Mouse (Mus musculus) embryonic facial prominence, embryonic 15.5 days (tissue): ENCODE data around the gene Cmip. TPM values are rescaled to one million over a fixed set of nuclear protein-coding genes. Genes with fewer than 3 reads are reported as not detected.
A peak's percentile ranks its signal among the peaks of the same experiment; 100 is the strongest.

Experiments used
- ATAC-seq: fragments of 200-750 bp; cut with Nextera tagmentation; 2 replicates; pipeline ENCODE4 v1.8.0; 2017; ENCODE audit warnings: low read depth, moderate TSS enrichment; ENCODE audit not compliant: insufficient number of reproducible peaks, low FRiP score, low TSS enrichment
- H3K27ac ChIP-seq: fragments of 300-500 bp; sonication (generic); replicated peaks from 2 replicates; pipeline ENCODE4 v1.5.1; 2015; ENCODE audit warnings: mild to moderate bottlenecking, inconsistent platforms
- H3K27me3 ChIP-seq: fragments of 300-500 bp; sonication (generic); 2 replicates; pipeline ENCODE4 v1.6.1; 2015; ENCODE audit warnings: inconsistent platforms
- H3K36me3 ChIP-seq: fragments of 300-500 bp; sonication (generic); 2 replicates; pipeline ENCODE4 v1.6.1; 2015; ENCODE audit warnings: mild to moderate bottlenecking, inconsistent platforms
- H3K4me1 ChIP-seq: fragments of 300-500 bp; sonication (generic); 2 replicates; pipeline ENCODE4 v1.6.1; 2015; ENCODE audit warnings: inconsistent platforms
- H3K4me2 ChIP-seq: fragments of 300-500 bp; sonication (generic); replicated peaks from 2 replicates; pipeline ENCODE4 v1.6.1; 2015; ENCODE audit warnings: mild to moderate bottlenecking, inconsistent platforms
- H3K4me3 ChIP-seq: fragments of 300-500 bp; sonication (generic); replicated peaks from 2 replicates; pipeline ENCODE4 v1.5.1; 2015; ENCODE audit warnings: mild to moderate bottlenecking, inconsistent platforms
- H3K9ac ChIP-seq: fragments of 300-500 bp; sonication (generic); 2 replicates; pipeline ENCODE4 v1.6.1; 2015; ENCODE audit warnings: inconsistent platforms
- H3K9me3 ChIP-seq: fragments of 300-500 bp; sonication (generic); replicated peaks from 2 replicates; pipeline ENCODE4 v1.6.1; 2016; ENCODE audit warnings: inconsistent platforms
- WGBS: fragments of 180-500 bp; shearing (Covaris S2); methylation state at CpG from one replicate; pipeline ENCODE4 v1.1.7; 2015; 5-methylcytosine and 5-hydroxymethylcytosine counted together
- polyA plus RNA-seq: library from polyadenylated mRNA; unstranded; fragments of >200 nt; fragmentation: Nextera tagmentation; extraction: Ambion mirVana; gene quantifications from 2 replicates; pipeline ENCODE4 v1.2.1, GENCODE M21; 2015

The Cmip gene
- polyA plus RNA-seq, 1 experiment from 2014 or later: 25.9 TPM

- H3K36me3 ChIP-seq: peaks cover 19% of the 10 kb centered on the region
- WGBS: 60% methylated on average over 10 of the region's 10 CpGs
- no peaks in the 10 kb centered on the region for H3K9me3 ChIP-seq
- H3K27me3 ChIP-seq: no peaks in the 10 kb centered on the region
- no peak overlapping the region for H3K9ac ChIP-seq
- peak overlapping the region; percentile 34; the same call in 1 of the 2 replicates for H3K27ac ChIP-seq
- no peak overlapping the region for H3K4me3 ChIP-seq
- no peak overlapping the region for H3K4me2 ChIP-seq
- no peak; the same call in 1 of the 2 replicates for ATAC-seq
- peaks cover 7% of the 10 kb centered on the region; the same call in 1 of the 2 replicates for H3K4me1 ChIP-seq
Observed at GRCm38 (mm10) chr8:117387642-117388041, 130.8 kb downstream of the Cmip start.

GRCm38 (mm10) chr8:117388370-117388769 lies 131.5 kb downstream of the Cmip start:
- H3K27ac ChIP-seq: no peak overlapping the region
- 70% methylated on average over 8 of the region's 8 CpGs for WGBS
- no peak for ATAC-seq

GRCm38 (mm10) chr8:117393853-117394252 lies 137.0 kb downstream of the Cmip start:
- 70% methylated on average over 6 of the region's 6 CpGs for WGBS
- no peak overlapping the region for H3K4me3 ChIP-seq
- H3K27me3 ChIP-seq: no peaks in the 10 kb centered on the region
- no peak overlapping the region for H3K9ac ChIP-seq
- no peaks in the 10 kb centered on the region for H3K9me3 ChIP-seq
- H3K4me2 ChIP-seq: no peak overlapping the region
- H3K36me3 ChIP-seq: peaks cover 16% of the 10 kb centered on the region; the same call in 1 of the 2 replicates
- H3K4me1 ChIP-seq: peaks cover 5% of the 10 kb centered on the region; the same call in 1 of the 2 replicates
- no peak for ATAC-seq
- no peak overlapping the region for H3K27ac ChIP-seq

More at GRCm38 (mm10) chr8:117388370-117388769, 131.5 kb downstream of the Cmip start:
- Histone ChIP-seq H3K27me3 (no peaks in the 10 kb centered on the region), H3K4me1 (peaks cover 7% of the 10 kb centered on the region; the same call in 1 of the 2 replicates), H3K36me3 (peaks cover 17% of the 10 kb centered on the region), H3K9ac (no peak overlapping the region), H3K4me3 (no peak overlapping the region), H3K9me3 (no peaks in the 10 kb centered on the region), H3K4me2 (no peak overlapping the region)

GRCm38 (mm10) chr8:117395055-117395454 lies 138.2 kb downstream of the Cmip start:
- no peak overlapping the region for H3K9ac ChIP-seq
- no peak overlapping the region for H3K4me2 ChIP-seq
- H3K27ac ChIP-seq: 0 out of 2 replicates have a peak overlapping the region, but pooled peaks have one; percentile 25
- H3K27me3 ChIP-seq: no peaks in the 10 kb centered on the region
- H3K4me1 ChIP-seq: peaks cover 5% of the 10 kb centered on the region; the same call in 1 of the 2 replicates
- 68% methylated on average over 7 of the region's 7 CpGs for WGBS
- H3K9me3 ChIP-seq: no peaks in the 10 kb centered on the region
- H3K36me3 ChIP-seq: peaks cover 16% of the 10 kb centered on the region; the same call in 1 of the 2 replicates
- ATAC-seq: no peak
- no peak overlapping the region for H3K4me3 ChIP-seq

GRCm38 (mm10) chr8:117396884-117397283 lies 140.0 kb downstream of the Cmip start:
- peaks cover 12% of the 10 kb centered on the region; the same call in 1 of the 2 replicates for H3K4me1 ChIP-seq
- no peaks in the 10 kb centered on the region for H3K27me3 ChIP-seq
- no peaks in the 10 kb centered on the region for H3K9me3 ChIP-seq
- no peak overlapping the region for H3K27ac ChIP-seq
- peaks cover 16% of the 10 kb centered on the region; the same call in 1 of the 2 replicates for H3K36me3 ChIP-seq
- ATAC-seq: no peak
- no peak overlapping the region for H3K4me2 ChIP-seq
- 94% methylated on average over 4 of the region's 4 CpGs for WGBS
- H3K9ac ChIP-seq: no peak overlapping the region
- no peak overlapping the region for H3K4me3 ChIP-seq

GRCm38 (mm10) chr8:117397751-117398150 lies 140.9 kb downstream of the Cmip start:
- no peak overlapping the region for H3K27ac ChIP-seq
- H3K27me3 ChIP-seq: no peaks in the 10 kb centered on the region
- no peak overlapping the region for H3K4me3 ChIP-seq
- no peaks in the 10 kb centered on the region for H3K9me3 ChIP-seq
- peaks cover 19% of the 10 kb centered on the region for H3K4me1 ChIP-seq
- no peak overlapping the region for H3K4me2 ChIP-seq
- no peak for ATAC-seq
- H3K9ac ChIP-seq: no peak overlapping the region
- peaks cover 16% of the 10 kb centered on the region; the same call in 1 of the 2 replicates for H3K36me3 ChIP-seq
- 94% methylated on average over 15 of the region's 15 CpGs for WGBS

GRCm38 (mm10) chr8:117399229-117399628 lies 142.4 kb downstream of the Cmip start:
- no peak for ATAC-seq
- WGBS: 88% methylated on average over 8 of the region's 8 CpGs

GRCm38 (mm10) chr8:117400820-117401219 lies 144.0 kb downstream of the Cmip start:
- peaks cover 16% of the 10 kb centered on the region; the same call in 1 of the 2 replicates for H3K36me3 ChIP-seq
- ATAC-seq: no peak
- no peak overlapping the region for H3K4me3 ChIP-seq
- WGBS: 86% methylated on average over 6 of the region's 6 CpGs
- H3K27me3 ChIP-seq: no peaks in the 10 kb centered on the region
- no peak overlapping the region for H3K9ac ChIP-seq
- H3K27ac ChIP-seq: no peak overlapping the region
- no peak overlapping the region for H3K4me2 ChIP-seq
- H3K4me1 ChIP-seq: peaks cover 30% of the 10 kb centered on the region
- H3K9me3 ChIP-seq: no peaks in the 10 kb centered on the region

More at GRCm38 (mm10) chr8:117399229-117399628, 142.4 kb downstream of the Cmip start:
- Histone ChIP-seq H3K9me3 (no peaks in the 10 kb centered on the region), H3K36me3 (peaks cover 16% of the 10 kb centered on the region; the same call in 1 of the 2 replicates), H3K27me3 (no peaks in the 10 kb centered on the region), H3K4me1 (peaks cover 34% of the 10 kb centered on the region), H3K4me3 (no peak overlapping the region), H3K9ac (no peak overlapping the region), H3K4me2 (no peak overlapping the region), H3K27ac (no peak overlapping the region)

GRCm38 (mm10) chr8:117401880-117402279 lies 145.0 kb downstream of the Cmip start:
- no peaks in the 10 kb centered on the region for H3K9me3 ChIP-seq
- H3K27ac ChIP-seq: no peak overlapping the region
- H3K4me1 ChIP-seq: peaks cover 30% of the 10 kb centered on the region
- WGBS: 71% methylated on average over 14 of the region's 14 CpGs
- no peak overlapping the region for H3K4me3 ChIP-seq
- no peak for ATAC-seq
- no peak overlapping the region for H3K9ac ChIP-seq
- no peak overlapping the region for H3K4me2 ChIP-seq
- H3K36me3 ChIP-seq: 0 out of 2 replicates have a peak, but pooled peaks cover 6% of the 10 kb centered on the region
- no peaks in the 10 kb centered on the region for H3K27me3 ChIP-seq

- Histone ChIP-seq H3K4me3 (no peak overlapping the region), H3K27ac (peak overlapping the region; percentile 65; the same call in 1 of the 2 replicates), H3K4me2 (peak overlapping the region; percentile 34), H3K4me1 (peaks cover 32% of the 10 kb centered on the region), H3K27me3 (no peaks in the 10 kb centered on the region), H3K9ac (no peak overlapping the region), H3K9me3 (no peaks in the 10 kb centered on the region), H3K36me3 (no peaks in the 10 kb centered on the region)
- peak; percentile 17; the same call in 1 of the 2 replicates for ATAC-seq
- 35% methylated on average over 9 of the region's 9 CpGs for WGBS
Observed at GRCm38 (mm10) chr8:117402911-117403704, 146.2 kb downstream of the Cmip start.

GRCm38 (mm10) chr8:117403705-117404476 lies 147.0 kb downstream of the Cmip start:
- peak; percentile 60 for ATAC-seq
- H3K4me1 ChIP-seq: peaks cover 39% of the 10 kb centered on the region
- H3K4me3 ChIP-seq: no peak overlapping the region
- H3K9ac ChIP-seq: no peak overlapping the region
- no peaks in the 10 kb centered on the region for H3K36me3 ChIP-seq
- H3K9me3 ChIP-seq: no peaks in the 10 kb centered on the region
- 13% methylated on average over 14 of the region's 14 CpGs for WGBS
- H3K27ac ChIP-seq: peak overlapping the region; percentile 65; the same call in 1 of the 2 replicates
- H3K27me3 ChIP-seq: no peaks in the 10 kb centered on the region
- peak overlapping the region; percentile 34 for H3K4me2 ChIP-seq
